Mouse (Mus musculus) lung, postnatal 4 days (tissue): ENCODE results near the gene Cd200.

Source experiments
- DNase-seq, 2 experiments: peaks; one replicate each; pipeline ENCODE4 v3.0.0; 2021

Cd200 gene

GRCm38 (mm10) chr16:45408425-45409063 lies at the start of gene Cd200:
Gene Cd200 (minus strand): TSS chr16:45409053.
- peak; percentile 61 to 67 for DNase-seq

- DNase-seq: no peak
Observed at GRCm38 (mm10) chr16:45454762-45455161, 45.9 kb upstream of the Cd200 start.

GRCm38 (mm10) chr16:45437230-45437739 lies 28.4 kb upstream of the Cd200 start:
- no peak for DNase-seq

- DNase-seq: no peak
Observed at GRCm38 (mm10) chr16:45435591-45435990, 26.7 kb upstream of the Cd200 start.

GRCm38 (mm10) chr16:45427651-45428050 lies 18.8 kb upstream of the Cd200 start:
- peak in 1 of 2 experiments; percentile 41 for DNase-seq

GRCm38 (mm10) chr16:45413497-45413896 lies 4.6 kb upstream of the Cd200 start:
- DNase-seq: no peak

GRCm38 (mm10) chr16:45409064-45409446 lies 202 bp upstream of the Cd200 start:
- DNase-seq: peak in 1 of 2 experiments; percentile 2

- no peak for DNase-seq
Observed at GRCm38 (mm10) chr16:45407645-45408400, 1.0 kb downstream of the Cd200 start.

GRCm38 (mm10) chr16:45407091-45407490 lies 1.8 kb downstream of the Cd200 start:
- peak in 1 of 2 experiments; percentile 3 for DNase-seq

GRCm38 (mm10) chr16:45402951-45403350 lies 5.9 kb downstream of the Cd200 start:
- no peak for DNase-seq

GRCm38 (mm10) chr16:45402036-45402435 lies 6.8 kb downstream of the Cd200 start:
- no peak for DNase-seq

GRCm38 (mm10) chr16:45399947-45400555 lies 8.8 kb downstream of the Cd200 start:
- peak; percentile 31 to 34 for DNase-seq

- no peak for DNase-seq
Observed at GRCm38 (mm10) chr16:45399411-45399810, 9.4 kb downstream of the Cd200 start.

GRCm38 (mm10) chr16:45397440-45397839 lies 11.4 kb downstream of the Cd200 start:
- no peak for DNase-seq

- no peak for DNase-seq
Observed at GRCm38 (mm10) chr16:45392246-45392645, 16.6 kb downstream of the Cd200 start.

- DNase-seq: no peak
Observed at GRCm38 (mm10) chr16:45391680-45392079, 17.2 kb downstream of the Cd200 start.

GRCm38 (mm10) chr16:45390286-45390956 lies 18.4 kb downstream of the Cd200 start:
- no peak for DNase-seq

- no peak for DNase-seq
Observed at GRCm38 (mm10) chr16:45389833-45390232, 19.0 kb downstream of the Cd200 start.

- DNase-seq: no peak
Observed at GRCm38 (mm10) chr16:45389041-45389440, 19.8 kb downstream of the Cd200 start.

GRCm38 (mm10) chr16:45381811-45382210 lies 27.0 kb downstream of the Cd200 start:
- no peak for DNase-seq

GRCm38 (mm10) chr16:45378959-45379358 lies 29.9 kb downstream of the Cd200 start:
- DNase-seq: no peak

GRCm38 (mm10) chr16:45378147-45378943 lies 30.5 kb downstream of the Cd200 start:
- DNase-seq: no peak
